Mouse (Mus musculus) right cerebral cortex, postnatal 25 days (tissue): ENCODE data around the gene Clk2.

Experiments used
- DNase-seq: peaks from one replicate; pipeline ENCODE4 v3.0.0; 2022

Gene Clk2

GRCm38 (mm10) chr3:89164506-89165267 lies at the start of gene Clk2:
Gene Clk2, plus strand, starts transcription at chr3:89164795.
- peak; percentile 93 for DNase-seq

DNA sequence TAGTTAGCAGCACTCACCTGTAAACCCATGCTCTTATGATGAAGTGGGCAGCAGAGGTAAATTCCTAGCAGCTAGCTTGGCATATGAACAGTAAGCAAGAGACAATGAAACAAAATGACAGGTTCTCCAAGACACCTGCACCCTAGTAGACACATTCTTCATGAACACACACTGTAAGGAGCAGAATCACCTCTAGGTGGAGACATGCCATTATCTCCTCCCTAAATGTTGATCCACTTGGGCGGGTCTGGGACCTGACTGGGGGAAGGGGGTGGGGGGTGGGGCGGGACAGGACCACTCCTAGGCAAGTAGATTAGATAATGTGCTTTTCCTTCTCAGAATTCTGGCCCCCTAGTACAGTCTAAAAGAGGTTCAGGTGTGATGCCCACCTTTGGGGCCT lies 49.1 kb upstream of the Clk2 start:
- DNase-seq, result no peak

DNA sequence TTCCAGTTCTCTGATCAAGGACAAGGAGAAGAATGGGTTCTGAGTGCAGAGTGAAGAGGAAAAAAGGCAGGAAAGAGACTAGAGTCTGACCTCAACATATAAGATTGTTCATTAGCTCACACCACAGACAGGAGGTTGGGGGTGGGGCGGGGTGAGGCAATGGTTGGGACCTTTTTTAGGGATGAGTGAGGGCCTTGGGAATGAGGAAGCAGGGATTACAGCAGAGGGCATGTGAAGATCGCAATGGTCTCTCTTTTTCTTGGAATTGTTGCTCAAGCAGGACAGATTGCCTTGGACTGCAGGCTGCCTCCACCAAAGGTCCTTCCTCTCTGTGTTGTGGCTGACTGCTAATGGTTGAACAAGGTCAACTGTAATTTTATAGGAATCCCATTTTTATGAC lies 41.3 kb upstream of the Clk2 start:
- DNase-seq, result no peak

DNA sequence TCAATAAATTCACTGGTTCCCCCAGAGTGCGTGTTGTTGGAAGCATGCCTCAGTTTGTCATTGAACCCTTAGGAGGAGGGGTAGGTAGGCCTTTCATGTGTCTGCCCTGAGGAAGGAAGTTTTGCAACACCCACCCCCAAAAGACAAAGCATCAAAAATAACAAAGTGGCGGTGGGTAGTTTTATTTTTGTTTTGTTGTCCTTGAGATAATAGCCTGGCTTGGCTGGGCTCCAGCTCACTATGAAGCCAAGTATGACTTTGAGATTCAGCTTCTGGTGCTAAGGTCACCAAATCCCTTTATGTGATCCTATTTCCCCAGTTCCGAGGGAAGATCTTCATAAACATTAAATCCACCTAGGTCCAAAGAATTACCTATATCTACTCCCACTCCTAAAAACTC lies 40.4 kb upstream of the Clk2 start:
- DNase-seq, result no peak

- DNase-seq, result no peak
Measured at GRCm38 (mm10) chr3:89125981-89126380, 38.6 kb upstream of the Clk2 start.

- DNase-seq, result no peak
Measured at GRCm38 (mm10) chr3:89129908-89130307, 34.7 kb upstream of the Clk2 start.

DNA sequence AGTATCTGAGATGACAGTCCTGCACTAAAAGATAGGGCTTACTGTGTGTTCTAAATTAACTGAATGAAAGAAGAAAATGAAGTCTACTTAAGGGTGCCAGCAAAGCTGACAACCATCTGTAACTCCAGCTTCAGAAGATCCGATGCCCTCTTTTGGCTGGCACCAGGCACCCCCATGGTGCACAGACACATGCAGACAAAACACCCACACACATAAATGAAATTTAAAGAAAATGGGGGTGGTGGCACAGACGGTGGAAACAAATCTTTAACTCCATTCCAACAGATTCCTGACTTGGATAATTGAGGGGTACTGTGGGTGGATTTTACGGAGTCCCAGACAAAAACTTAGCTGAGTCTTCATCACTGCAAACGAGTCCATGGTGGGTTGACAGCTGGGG lies 32.8 kb upstream of the Clk2 start:
- peak; percentile 42 for DNase-seq

DNA sequence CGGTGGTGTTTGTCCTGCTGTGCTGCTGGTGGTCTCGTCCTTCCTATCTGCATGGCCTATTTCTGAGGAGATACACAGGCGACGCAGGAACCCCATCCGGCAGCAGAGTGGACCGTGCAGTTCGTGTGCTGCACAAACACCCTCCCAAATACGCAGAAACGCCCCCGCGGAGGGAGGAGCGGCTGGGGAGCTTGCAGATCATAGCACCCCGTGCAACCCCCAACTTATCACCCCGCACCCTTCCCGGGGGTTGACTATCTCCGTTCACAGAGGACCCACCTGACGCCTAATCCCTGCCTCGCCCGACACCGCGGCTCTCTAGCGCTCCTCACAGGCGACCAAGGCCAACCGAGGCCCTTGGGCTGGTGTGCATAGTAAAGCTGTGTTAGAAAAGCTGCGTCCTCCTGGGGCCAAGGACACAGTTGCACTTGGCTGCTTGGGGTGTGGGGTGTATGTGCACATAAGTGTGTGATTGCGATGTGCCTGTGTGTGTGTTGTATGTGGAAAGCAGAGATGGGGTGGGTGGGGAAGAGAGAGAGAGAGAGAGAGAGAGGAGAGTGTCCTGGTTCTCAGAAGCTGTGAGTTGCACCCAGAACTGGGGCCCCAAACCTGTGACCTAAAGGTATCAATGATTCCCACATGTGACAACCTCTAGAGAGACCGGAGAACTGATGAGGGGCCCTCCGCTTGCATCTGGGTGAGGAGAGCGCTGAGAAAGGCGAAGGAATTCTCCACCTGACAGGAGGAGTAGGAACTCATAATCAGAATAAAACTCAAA lies 32.1 kb upstream of the Clk2 start:
- peak; percentile 55 for DNase-seq

GRCm38 (mm10) chr3:89133063-89133450 lies 31.5 kb upstream of the Clk2 start:
- no peak for DNase-seq

- DNase-seq, result no peak
Measured at GRCm38 (mm10) chr3:89133752-89134151, 30.8 kb upstream of the Clk2 start.

DNA sequence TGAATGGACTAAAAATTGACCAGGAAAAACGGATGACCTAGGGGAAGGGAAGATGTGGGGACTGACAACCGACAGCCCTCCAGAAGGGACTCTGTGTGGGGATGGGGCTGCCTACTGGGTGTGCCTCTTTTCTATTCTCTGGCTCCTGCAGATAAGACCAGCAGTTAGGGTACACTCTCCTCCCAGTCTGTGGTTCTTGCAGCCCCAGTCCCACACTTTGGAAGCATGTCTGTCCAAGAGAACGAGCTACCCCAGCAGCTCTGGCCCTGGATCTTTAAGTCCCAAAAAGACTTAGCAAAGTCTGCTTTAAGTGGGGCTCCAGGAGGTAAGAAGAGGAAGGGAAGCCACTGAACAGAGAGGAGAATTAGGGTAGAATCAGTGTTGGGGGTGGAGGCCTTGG lies 28.6 kb upstream of the Clk2 start, which contains the start of gene Pklr:
TSS of gene Pklr (plus strand) at position 185 of the 400 bp plus-strand sequence.
- no peak for DNase-seq

GRCm38 (mm10) chr3:89136365-89136764 lies 28.2 kb upstream of the Clk2 start:
- DNase-seq, result no peak

GRCm38 (mm10) chr3:89144821-89145220 lies 19.8 kb upstream of the Clk2 start:
- no peak for DNase-seq

- no peak for DNase-seq
Measured at GRCm38 (mm10) chr3:89145566-89145965, 19.0 kb upstream of the Clk2 start.

- no peak for DNase-seq
Measured at GRCm38 (mm10) chr3:89147101-89147978, 17.3 kb upstream of the Clk2 start.

DNA sequence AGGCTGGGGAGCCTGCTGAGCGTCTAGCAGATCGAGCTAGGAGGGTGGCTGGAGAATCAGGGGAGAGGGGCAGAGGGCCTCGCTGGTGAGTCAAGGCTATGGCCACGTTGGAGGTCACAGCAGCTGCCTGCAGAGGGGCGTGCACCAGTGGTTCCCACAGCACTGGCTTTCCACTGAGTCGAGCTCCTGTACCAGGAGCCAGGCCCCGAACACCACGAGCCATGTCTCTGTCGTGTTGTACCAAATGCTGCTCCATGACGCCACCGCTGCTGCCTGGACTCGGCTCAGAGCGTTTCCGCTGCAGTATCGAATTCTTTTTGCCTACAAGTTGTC lies 16.6 kb upstream of the Clk2 start:
- DNase-seq, result no peak

- DNase-seq, result no peak
Measured at GRCm38 (mm10) chr3:89148567-89148966, 16.0 kb upstream of the Clk2 start.

- no peak for DNase-seq
Measured at GRCm38 (mm10) chr3:89152084-89152835, 12.3 kb upstream of the Clk2 start.

DNA sequence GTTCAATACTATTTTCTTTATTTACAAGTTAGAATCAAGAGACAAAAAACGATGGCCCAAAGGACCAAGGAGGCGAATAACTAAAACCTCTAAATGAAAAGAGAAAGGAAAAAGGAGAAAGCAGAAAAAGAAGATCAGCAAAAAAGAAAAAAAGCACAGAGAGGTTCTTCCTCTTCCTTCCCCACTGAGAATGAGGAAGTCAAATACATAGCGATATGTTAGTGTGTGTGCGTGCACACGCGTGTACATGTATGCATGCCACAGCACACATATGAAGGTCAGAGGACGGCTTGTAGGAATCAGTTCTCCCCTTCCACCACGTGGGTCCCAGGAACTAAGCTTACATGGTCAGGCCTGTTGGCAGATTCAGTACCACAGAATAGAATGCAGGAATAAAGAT lies 7.6 kb upstream of the Clk2 start:
- no peak for DNase-seq

- peak; percentile 27 for DNase-seq
Measured at GRCm38 (mm10) chr3:89158651-89159050, 5.9 kb upstream of the Clk2 start.

DNA sequence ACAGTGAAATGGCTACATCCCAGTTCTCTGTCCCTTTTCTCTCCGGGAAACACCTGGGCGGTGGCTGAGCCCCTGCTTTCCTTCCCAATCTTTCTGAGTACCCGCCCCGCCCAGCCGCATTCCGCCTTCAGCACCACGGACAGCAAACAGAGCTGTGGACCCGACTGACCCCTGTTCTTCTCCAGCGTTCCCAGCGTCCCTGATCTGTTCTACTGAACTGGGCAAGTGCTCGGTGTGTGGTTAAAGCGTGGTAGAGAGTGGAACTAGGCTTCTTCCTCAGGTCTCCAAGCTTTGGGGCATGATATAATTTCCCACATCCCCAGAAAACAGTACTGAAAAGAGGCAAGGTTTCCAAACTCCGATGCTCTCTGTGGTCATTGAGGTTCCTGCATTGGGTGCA lies 5.4 kb upstream of the Clk2 start:
- DNase-seq, result peak; percentile 21

GRCm38 (mm10) chr3:89159616-89160344 lies 4.8 kb upstream of the Clk2 start, which contains the start of gene Hcn3:
Gene Hcn3, minus strand, starts transcription at chr3:89160196.
- peak; percentile 52 for DNase-seq
